18 mouse cellular contexts compared by ENCODE assay signal in genomic region chr4:45631276-45632045, GRCm38 (mm10).
"Had no signal": no experiment of that assay in that cellular context is flagged by ENCODE, and none has a peak within 500 bp of the region (broad histone marks: within the 10 kb centered on the region; RNA-seq: fewer than 3 reads in every experiment).

No protein-coding gene starts in this region.

- H3K27me3 ChIP-seq: liver, embryonic 13.5 days; liver, embryonic 15.5 days; lung, embryonic 15.5 days; midbrain, embryonic 13.5 days; midbrain, embryonic 15.5 days; stomach, embryonic 15.5 days had no signal

- DNase-seq: liver, embryonic 13.5 days; liver, postnatal 0 days; lung, adult 2 months; lung, postnatal 14 days; lung, postnatal 4 days; right cerebral cortex, postnatal 14 days; thymus, adult 2 months; thymus, postnatal 25 days; thymus, postnatal 4 days had no signal

- H3K36me3 ChIP-seq: liver, embryonic 13.5 days; liver, embryonic 15.5 days; lung, embryonic 15.5 days; midbrain, embryonic 13.5 days; midbrain, embryonic 15.5 days; neural tube, embryonic 13.5 days; stomach, embryonic 15.5 days had no signal

- ATAC-seq: liver, postnatal 0 days; lung, postnatal 0 days; midbrain, embryonic 13.5 days; midbrain, embryonic 15.5 days had no signal

- H3K4me1 ChIP-seq: liver, embryonic 13.5 days; liver, embryonic 15.5 days; lung, embryonic 15.5 days; stomach, embryonic 15.5 days had no signal

- H3K4me2 ChIP-seq: liver, embryonic 13.5 days; liver, embryonic 15.5 days; lung, embryonic 15.5 days; midbrain, embryonic 11.5 days; midbrain, embryonic 13.5 days; midbrain, embryonic 15.5 days; neural tube, embryonic 13.5 days; stomach, embryonic 15.5 days had no signal

- H3K4me3 ChIP-seq: liver, embryonic 13.5 days; liver, embryonic 15.5 days; lung, embryonic 15.5 days; midbrain, embryonic 13.5 days; midbrain, embryonic 15.5 days; neural tube, embryonic 13.5 days; stomach, embryonic 15.5 days had no signal

- H3K9me3 ChIP-seq: liver, embryonic 13.5 days; liver, embryonic 15.5 days; lung, embryonic 15.5 days; midbrain, embryonic 13.5 days; midbrain, embryonic 15.5 days; stomach, embryonic 15.5 days had no signal

- H3K9ac ChIP-seq: liver, embryonic 13.5 days; liver, embryonic 15.5 days; liver, postnatal 0 days; lung, embryonic 15.5 days; midbrain, embryonic 13.5 days; midbrain, embryonic 15.5 days; neural tube, embryonic 13.5 days; stomach, embryonic 15.5 days had no signal

- H3K27ac ChIP-seq: liver, embryonic 13.5 days; liver, embryonic 15.5 days; lung, embryonic 15.5 days; midbrain, embryonic 13.5 days; midbrain, embryonic 15.5 days; neural tube, embryonic 13.5 days; stomach, embryonic 15.5 days; stomach, postnatal 0 days had no signal
